Mouse (Mus musculus) right cerebral cortex, postnatal 4 days (tissue): Measurements from ENCODE around the gene Gtf2h5.
A peak's percentile ranks its signal among the peaks of the same experiment; 100 is the strongest.

Experiments used
- DNase-seq: peaks from one replicate; pipeline ENCODE4 v3.0.0-alpha.2; 2022

Gtf2h5 gene

DNA sequence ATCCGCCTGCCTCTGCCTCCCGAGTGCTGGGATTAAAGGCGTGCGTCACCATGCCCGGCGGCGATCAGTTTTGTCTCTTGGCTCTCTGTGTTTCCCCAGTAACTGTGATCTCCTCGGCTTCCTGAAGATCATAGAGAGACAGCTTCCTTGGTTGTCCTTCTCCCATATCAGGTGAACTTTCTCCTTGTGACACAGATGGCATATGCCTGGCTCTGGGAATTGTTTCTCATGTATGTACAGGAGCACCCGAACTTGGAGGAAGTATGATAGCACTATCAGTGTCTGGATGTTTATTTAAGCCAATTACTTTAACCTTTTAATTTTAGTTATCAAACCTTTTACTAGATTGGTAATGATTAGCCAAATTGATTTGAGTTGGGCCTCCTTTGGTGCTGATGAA is 35.5 kb downstream of the Gtf2h5 start:
- no peak for DNase-seq

DNA sequence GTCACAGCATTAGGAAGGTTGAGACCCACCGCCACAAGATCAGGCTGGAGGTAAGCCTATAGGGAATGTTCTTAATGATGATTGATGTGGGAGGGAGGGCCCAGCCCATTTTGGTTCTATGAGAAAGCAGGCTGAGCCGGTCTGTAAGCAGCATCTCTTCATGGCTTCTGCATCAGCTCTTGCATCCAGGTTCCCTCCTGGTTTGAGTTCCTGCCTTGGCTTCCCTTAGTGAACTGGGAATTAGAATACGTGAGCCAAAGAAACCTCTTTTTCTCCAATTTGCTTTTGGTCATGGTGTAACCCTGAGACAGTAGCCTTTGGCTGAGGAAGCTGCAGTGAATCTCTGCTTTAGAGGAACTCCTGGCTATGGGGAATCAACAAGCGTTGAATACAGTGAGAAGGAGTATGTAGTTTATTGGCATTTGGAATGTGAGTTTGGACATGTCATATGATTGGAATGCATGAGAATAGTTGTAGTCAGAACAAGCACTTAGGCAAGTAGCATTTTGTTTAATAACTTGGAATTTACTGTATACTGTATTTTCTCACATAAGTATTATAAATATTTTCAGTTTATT is 37.7 kb downstream of the Gtf2h5 start:
- no peak for DNase-seq

- no peak for DNase-seq
These were observed 38.3 kb downstream of the Gtf2h5 start for GRCm38 (mm10) chr17:6117917-6118316.

GRCm38 (mm10) chr17:6118861-6119260 is 39.3 kb downstream of the Gtf2h5 start:
- DNase-seq: no peak

- no peak for DNase-seq
These were observed 44.2 kb downstream of the Gtf2h5 start for GRCm38 (mm10) chr17:6123776-6124175.

GRCm38 (mm10) chr17:6125441-6125840 is 45.9 kb downstream of the Gtf2h5 start:
- no peak for DNase-seq

GRCm38 (mm10) chr17:6128039-6128438 is 48.5 kb downstream of the Gtf2h5 start:
- no peak for DNase-seq

- DNase-seq: peak; percentile 20
These were observed 49.8 kb downstream of the Gtf2h5 start for GRCm38 (mm10) chr17:6129361-6129760.

GRCm38 (mm10) chr17:6131083-6131482 is 51.5 kb downstream of the Gtf2h5 start:
- DNase-seq: no peak
